Mouse (Mus musculus) cerebellum, adult 2 months (tissue): ENCODE measurements around the gene Sptbn1. TPM values are rescaled to one million over a fixed set of nuclear protein-coding genes. Genes with fewer than 3 reads are reported as not detected.

Experiments used
- DNase-seq, 2 experiments: peaks; one replicate each; pipeline ENCODE4 v3.0.0; 2021
- H3K27ac ChIP-seq: fragments of 200-500 bp; 2 replicates; pipeline ENCODE4 v1.5.1; 2012; ENCODE audit warnings: low read length, control low read depth, inconsistent platforms; ENCODE audit not compliant: insufficient read depth
- H3K27me3 ChIP-seq: fragments of 200-500 bp; 2 replicates; pipeline ENCODE4 v1.6.1; 2012; ENCODE audit warnings: inconsistent platforms, mild to moderate bottlenecking, low read length, moderate library complexity; ENCODE audit not compliant: control insufficient read depth, insufficient read depth
- H3K4me1 ChIP-seq: fragments of 200-500 bp; 2 replicates; pipeline ENCODE4 v1.6.1; 2011; ENCODE audit warnings: low read length; ENCODE audit not compliant: control insufficient read depth, insufficient read depth
- H3K4me3 ChIP-seq: fragments of 200-500 bp; replicated peaks from 2 replicates; pipeline ENCODE3; 2011; ENCODE audit warnings: mild to moderate bottlenecking, low read depth, low read length, control low read depth; ENCODE audit not compliant: insufficient read depth
- CTCF ChIP-seq: fragments of 200-500 bp; IDR thresholded peaks from 2 replicates; pipeline ENCODE4 v1.5.1; 2011; ENCODE audit warnings: low read depth, mild to moderate bottlenecking, control low read depth, low read length, moderate library complexity, borderline replicate concordance; ENCODE audit not compliant: insufficient read depth
- POLR2A ChIP-seq: fragments of 200-500 bp; IDR thresholded peaks from 2 replicates; pipeline ENCODE4 v1.6.1; 2011; ENCODE audit warnings: low read length, control low read depth, borderline replicate concordance; ENCODE audit not compliant: insufficient read depth
- WGBS: fragments of 180-500 bp; shearing (Covaris S2); methylation state at CpG from one replicate; pipeline ENCODE4 v1.1.7; 2018; 5-methylcytosine and 5-hydroxymethylcytosine counted together
- polyA plus RNA-seq: library from polyadenylated mRNA; depleted of rRNA; stranded (reverse); fragments of >200 nt; gene quantifications from 2 replicates; pipeline ENCODE4 v1.2.3, GENCODE M21; 2012

Gene Sptbn1
- polyA plus RNA-seq, 1 experiment = 244 TPM

GRCm38 (mm10) chr11:30218386-30218785 lies 49.6 kb downstream of the Sptbn1 start:
- DNase-seq = no peak
- Histone ChIP-seq H3K4me3 (no peak overlapping the region), H3K27ac (no peak overlapping the region; the same call in 1 of the 2 replicates), H3K4me1 (peaks cover 11% of the 10 kb centered on the region; the same call in 1 of the 2 replicates), H3K27me3 (no peaks in the 10 kb centered on the region)
- no peak for TF ChIP-seq CTCF
- no peak for TF ChIP-seq POLR2A
- 81% methylated on average over 1 of the region's 1 CpGs for WGBS

DNA sequence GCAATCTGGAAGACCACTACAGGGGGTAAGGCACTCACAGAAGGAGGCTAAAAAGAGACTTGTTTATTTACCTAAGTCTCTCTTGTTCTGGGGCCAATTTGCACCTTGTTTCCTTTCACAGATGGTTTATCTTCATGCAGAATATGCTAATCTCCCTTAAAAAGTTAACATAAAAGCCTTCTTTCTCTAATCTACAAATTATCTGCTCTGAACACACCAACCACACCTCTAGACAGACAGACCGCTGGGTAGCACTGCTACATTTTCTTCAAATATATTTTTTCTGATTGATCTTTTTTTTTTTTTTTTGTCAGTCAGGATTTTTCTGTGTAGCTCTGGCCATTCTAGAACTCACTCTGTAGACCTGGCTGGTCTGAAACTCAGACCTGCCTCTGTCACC lies 50.5 kb downstream of the Sptbn1 start:
- H3K27ac ChIP-seq = peak overlapping the region; percentile 11; the same call in 1 of the 2 replicates
- WGBS = 75% methylated on average over 1 of the region's 1 CpGs
- peak in 1 of 2 experiments; percentile 41 for DNase-seq
- TF ChIP-seq POLR2A = no peak
- no peak for TF ChIP-seq CTCF
- no peaks in the 10 kb centered on the region for H3K27me3 ChIP-seq
- H3K4me1 ChIP-seq = peaks cover 11% of the 10 kb centered on the region; the same call in 1 of the 2 replicates
- no peak overlapping the region for H3K4me3 ChIP-seq

DNA sequence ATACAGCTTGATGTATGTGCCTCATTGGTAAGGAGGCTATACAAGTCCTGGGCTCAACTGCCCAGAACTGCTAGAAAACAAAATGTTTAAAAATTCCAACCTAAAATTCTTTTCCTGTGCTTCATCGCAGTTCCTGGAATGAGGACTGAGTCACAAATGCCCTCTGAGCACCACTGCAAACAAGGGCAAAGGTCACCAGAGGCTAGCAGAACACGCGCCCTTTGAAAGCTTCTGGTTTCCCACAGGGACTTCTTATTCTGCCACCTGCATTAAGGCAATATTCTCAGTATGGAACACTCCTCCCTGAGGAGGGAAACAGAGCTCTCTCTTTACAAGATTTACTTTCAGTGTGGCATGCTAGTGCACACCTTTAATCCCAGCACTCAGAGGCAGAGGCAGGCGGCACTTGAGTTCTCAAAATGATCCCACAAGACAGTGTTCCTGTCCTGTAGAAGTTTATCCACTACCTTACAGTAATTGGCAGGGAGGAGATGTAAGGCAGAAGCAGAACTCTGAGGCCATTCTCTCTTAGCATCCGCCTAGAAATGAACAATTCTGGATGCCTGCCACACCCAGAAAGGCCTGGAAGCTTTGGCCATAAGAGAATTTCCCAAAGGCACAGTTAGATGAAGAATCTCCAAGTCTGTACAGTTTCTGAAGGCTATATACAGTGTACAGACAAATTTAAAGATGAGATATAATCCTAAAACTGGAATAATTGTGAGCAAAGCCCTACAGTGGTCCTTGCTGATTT lies 56.1 kb downstream of the Sptbn1 start:
- Histone ChIP-seq H3K4me1 (no peaks in the 10 kb centered on the region; the same call in 1 of the 2 replicates), H3K27me3 (no peaks in the 10 kb centered on the region), H3K27ac (no peak overlapping the region), H3K4me3 (no peak overlapping the region)
- TF ChIP-seq POLR2A (no peak), CTCF (no peak)
- no peak for DNase-seq
- WGBS = 62% methylated on average over 5 of the region's 5 CpGs

- Histone ChIP-seq H3K4me1 (no peaks in the 10 kb centered on the region; the same call in 1 of the 2 replicates), H3K27ac (no peak overlapping the region), H3K27me3 (no peaks in the 10 kb centered on the region), H3K4me3 (no peak overlapping the region)
- DNase-seq = no peak
- TF ChIP-seq POLR2A = no peak
- TF ChIP-seq CTCF = no peak
- WGBS = 62% methylated on average over 3 of the region's 3 CpGs
These were observed 56.8 kb downstream of the Sptbn1 start for GRCm38 (mm10) chr11:30211141-30211540.

- WGBS = 86% methylated on average over 6 of the region's 6 CpGs
- no peaks in the 10 kb centered on the region for H3K27me3 ChIP-seq
- no peak overlapping the region for H3K27ac ChIP-seq
- no peak for DNase-seq
- no peak overlapping the region for H3K4me3 ChIP-seq
- no peak for TF ChIP-seq POLR2A
- no peak for TF ChIP-seq CTCF
- no peaks in the 10 kb centered on the region; the same call in 1 of the 2 replicates for H3K4me1 ChIP-seq
These were observed 57.7 kb downstream of the Sptbn1 start for GRCm38 (mm10) chr11:30210100-30210811.

DNA sequence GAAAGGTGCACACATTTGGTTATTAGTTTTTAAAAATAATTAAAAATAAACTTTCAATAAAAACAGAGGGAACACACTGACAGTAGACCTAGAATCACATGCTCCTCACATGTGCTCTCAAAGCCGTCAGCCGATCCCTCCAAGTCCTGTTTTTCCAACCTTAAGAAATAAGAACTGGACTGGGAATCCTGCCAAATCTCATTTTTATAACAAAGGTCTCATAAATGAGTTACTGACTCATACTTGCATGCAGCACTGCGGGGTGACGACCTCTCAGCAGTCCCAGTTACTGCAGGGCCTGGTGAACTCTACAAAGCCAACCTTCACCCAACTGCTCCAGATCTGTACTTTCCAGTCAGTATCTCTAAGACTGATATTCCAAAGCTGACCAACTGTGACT lies 58.5 kb downstream of the Sptbn1 start:
- H3K4me3 ChIP-seq = no peak overlapping the region
- no peak overlapping the region for H3K27ac ChIP-seq
- no peaks in the 10 kb centered on the region for H3K27me3 ChIP-seq
- 35% methylated on average over 4 of the region's 4 CpGs for WGBS
- peaks cover 2% of the 10 kb centered on the region for H3K4me1 ChIP-seq
- DNase-seq = peak in 1 of 2 experiments; percentile 65
- no peak for TF ChIP-seq POLR2A
- TF ChIP-seq CTCF = no peak

GRCm38 (mm10) chr11:30204398-30204797 lies 63.6 kb downstream of the Sptbn1 start:
- DNase-seq = no peak
- Histone ChIP-seq H3K4me3 (no peak overlapping the region), H3K4me1 (peaks cover 2% of the 10 kb centered on the region), H3K27me3 (no peaks in the 10 kb centered on the region), H3K27ac (no peak overlapping the region)
- TF ChIP-seq CTCF (no peak), POLR2A (no peak)
